Mouse (Mus musculus): ENCODE data around the gene Tha1.

The Tha1 gene

DNA sequence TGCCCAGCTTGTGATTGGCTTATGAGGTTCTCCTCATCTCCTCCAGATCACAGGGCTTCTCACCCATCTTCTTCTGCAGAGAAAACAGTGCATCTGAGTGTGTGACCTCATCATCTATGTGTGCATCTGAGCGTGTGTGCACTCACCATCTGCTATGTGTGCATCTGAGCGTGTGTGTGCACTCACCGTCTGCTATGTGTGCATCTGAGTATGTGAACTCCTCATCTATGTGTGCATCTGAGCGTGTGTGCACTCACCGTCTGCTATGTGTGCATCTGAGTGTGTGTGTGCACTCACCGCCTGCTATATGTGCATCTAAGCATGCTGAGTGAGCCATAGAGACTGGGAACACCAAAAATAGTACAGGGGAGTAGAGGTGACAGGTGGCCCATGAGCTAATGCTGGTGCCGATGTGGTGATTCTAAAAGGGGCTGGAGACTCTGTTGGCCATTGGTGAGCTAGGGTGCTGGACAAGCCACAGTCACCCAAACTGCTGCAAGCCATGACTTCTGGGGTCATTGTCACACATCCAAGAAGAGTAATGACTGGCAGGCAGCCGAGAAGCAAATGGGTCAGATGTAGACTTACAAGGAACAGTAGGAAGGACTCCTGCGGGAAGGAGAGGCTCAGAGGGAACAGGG lies 7.2 kb upstream of the Tha1 start:
- DNase-seq, result no peak

DNA sequence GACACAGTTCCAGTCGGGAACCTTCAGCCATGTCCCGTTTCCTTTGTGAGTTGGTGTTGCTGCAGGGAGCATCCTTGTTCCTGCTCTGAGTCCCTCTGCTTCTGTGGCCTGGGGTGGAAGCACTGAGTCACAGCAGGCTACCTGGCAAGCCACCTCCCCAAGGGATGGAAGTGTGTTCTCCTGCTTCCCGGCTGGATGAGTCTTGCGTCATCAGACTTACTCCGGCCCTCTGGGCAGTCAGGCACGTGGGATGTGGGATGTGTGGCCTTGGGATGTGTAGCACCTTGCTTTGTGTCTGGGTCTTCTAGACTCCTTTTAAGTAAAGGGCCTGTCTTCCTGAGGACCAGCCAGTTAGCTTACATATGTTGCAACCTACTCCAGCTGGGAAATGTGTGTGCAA lies 6.4 kb upstream of the Tha1 start:
- DNase-seq, result no peak

DNA sequence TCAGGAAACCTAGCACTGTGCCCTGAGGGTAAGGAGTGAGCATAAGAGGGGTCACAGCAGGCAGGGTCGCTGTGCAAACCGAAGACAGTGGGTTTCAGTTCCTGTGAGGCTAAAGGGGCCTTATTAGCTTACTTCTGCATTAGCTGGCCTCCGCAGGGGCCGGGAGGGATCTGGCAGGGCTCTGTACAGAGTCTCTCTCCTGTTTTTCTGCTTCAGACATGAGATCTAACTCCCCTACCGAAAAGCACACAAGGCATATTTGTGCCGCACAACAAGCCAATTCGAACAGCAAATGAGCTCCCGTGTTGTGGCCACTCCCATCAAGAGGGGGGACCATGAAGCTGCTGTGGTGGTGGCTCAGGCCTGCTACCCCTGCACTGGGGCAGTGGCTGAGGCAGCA lies 5.6 kb upstream of the Tha1 start:
- no peak for DNase-seq

DNA sequence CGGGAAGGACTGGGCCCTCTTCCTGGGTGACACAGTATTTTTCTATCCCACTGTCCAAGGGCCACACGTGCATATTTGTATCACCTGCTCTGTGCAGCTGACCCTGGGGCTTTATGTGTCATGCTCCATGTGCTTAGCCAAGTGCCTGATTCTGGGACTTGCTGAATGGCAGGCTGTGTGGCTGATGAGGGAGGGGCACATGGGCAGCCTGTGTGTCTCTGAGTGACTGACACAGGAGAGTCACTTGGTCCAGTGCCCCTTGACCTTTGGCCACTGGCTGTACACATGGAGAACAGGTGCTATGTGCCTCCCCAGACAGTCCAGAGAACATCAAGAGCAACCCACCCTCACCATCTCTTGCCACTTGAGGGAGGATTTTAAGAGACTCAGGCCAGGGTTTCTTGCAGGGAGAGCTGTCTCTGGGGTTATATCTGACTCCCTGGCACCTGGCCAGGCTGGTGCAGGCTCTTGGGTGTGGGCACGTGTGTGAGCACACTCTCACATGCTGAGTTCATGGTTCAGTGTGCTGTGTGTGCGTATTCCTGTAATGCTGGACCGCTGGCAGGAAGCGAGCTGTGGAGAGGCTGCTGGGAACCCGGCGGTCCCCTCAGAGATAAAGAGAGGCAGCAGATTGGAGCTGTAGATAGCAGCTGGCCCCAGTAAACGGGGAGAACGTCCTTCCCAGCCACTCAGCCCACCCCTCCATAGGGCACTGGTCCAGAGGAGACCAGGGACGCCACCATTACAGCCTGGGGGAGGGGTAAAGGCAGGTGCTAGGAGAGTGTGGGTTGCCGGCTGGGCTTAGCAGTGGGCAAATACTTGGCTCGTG lies 4.8 kb upstream of the Tha1 start:
- peak; percentile 67 for DNase-seq

DNA sequence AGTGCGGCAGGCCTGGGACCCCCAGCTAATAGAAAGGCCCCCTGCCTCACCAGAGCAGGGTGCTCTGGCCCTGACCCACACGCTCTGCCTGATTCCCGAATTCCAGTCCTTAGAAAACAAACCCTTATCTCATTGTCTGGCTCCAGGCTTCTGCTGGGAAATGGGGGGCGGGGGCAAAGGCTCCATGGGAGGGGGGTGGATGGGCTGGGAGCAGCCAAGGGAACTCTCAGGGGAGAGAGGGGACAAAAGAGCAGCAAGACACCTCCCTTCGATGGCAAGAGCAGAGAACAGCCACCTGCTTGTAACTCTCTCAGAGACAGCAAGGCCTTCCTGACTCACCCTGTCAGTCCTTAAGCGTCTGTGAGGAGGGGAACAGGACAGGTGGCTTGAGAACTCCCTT lies 2.4 kb upstream of the Tha1 start:
- no peak for DNase-seq

DNA sequence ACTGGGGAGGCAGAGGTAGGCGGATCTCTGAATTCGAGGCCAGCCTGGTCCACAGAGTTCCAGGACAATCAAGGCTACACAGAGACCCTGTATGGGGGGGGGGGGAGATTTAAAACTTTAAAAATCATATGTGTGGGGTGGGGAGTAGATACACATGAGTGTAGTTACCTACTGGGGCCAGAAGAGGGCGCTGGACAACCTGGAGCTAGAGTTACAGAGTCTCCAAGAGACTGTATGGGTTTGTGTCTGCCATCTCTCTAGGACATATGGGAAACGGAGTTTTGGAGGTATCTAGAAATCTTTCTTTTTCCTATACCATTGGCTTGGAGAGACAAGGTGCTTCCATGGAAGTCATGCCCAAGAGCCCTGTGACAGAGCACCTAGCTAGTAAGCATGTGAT lies 1.1 kb upstream of the Tha1 start:
- DNase-seq, result no peak

DNA sequence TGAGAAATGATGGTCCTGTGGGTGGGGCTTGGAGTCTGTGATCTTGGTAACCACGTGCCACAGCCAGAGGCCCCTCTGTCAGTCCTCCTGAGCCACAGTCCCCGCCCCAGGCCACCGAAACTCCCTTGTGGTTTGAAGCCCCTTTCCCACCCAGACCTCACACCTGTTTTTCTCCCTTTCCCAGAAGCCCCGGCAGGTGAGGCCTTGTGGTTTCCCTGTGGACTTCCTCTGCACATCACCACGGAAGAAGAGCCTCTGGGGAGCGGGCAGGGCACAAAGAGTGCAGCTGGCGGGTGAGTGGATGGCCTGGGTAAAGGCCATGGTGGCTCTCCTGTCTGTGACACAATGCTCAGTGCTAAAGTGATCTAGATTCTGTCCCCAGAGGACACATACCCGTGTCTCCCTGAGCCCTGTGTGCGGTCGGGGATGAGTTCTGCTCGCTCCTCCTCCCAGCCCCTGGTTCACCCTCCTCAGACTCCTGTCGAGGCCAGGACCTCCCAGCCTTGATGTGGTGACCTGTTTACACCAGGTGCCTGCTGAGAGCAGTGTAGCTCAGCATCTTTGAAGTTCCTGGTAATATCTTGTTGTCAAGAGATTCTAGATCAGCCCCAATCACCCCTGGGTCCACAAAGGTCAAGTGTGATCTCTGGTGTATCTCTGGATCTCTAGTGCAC lies 1.2 kb downstream of the Tha1 start:
- DNase-seq, result peak; percentile 39

DNA sequence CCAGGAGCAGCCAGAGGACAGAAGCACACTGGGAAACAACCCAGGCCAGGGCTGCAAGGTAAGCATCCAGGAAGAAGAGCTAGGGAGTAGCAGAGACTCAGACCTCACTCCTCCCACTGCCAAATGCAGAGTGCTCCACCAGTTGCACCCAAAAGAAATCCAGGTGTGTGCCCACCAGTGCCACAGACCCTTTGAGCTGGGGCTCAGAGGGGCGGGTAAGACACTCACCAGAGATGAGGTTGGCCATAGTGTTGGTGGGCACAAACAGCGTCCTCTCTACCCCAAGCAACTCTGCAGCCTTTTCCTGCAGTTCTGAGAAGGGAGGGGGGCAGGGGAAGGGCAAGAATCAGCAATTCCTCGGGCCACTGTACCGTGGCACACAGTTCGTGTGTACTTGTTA lies 1.9 kb downstream of the Tha1 start:
- DNase-seq, result no peak

DNA sequence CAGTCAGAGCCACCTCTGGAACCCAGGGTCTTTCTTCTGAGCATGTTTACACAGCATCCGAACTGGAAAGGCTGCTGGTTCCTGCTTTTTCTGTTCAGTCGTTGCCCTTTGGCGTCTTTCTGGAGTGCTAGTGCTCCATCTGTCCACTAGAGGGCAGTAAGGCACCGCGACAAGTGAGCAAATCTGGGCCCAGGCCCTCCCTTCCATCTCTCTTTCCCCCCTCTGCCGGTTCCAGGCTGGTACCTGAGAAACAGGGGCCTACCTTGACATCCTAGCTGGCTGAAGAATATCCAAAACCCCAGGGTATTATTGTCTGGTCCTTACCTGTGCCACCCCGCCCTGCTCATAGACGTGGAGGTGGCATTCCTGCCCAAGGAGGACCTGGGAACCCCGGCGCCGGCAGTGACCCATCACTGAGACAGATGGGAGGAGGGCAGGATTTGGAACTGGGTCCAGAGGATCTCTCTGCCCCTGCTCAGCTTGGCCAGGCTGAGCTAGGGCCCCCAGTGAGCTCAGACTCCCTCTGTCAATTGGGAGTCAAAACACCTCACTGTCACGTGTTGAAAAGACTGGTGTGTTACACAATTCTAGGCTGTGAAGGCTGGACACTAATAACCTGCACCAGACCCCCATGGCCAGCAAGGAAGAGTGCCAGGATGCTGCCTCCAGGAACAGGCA lies 2.5 kb downstream of the Tha1 start:
- DNase-seq, result peak; percentile 84

DNA sequence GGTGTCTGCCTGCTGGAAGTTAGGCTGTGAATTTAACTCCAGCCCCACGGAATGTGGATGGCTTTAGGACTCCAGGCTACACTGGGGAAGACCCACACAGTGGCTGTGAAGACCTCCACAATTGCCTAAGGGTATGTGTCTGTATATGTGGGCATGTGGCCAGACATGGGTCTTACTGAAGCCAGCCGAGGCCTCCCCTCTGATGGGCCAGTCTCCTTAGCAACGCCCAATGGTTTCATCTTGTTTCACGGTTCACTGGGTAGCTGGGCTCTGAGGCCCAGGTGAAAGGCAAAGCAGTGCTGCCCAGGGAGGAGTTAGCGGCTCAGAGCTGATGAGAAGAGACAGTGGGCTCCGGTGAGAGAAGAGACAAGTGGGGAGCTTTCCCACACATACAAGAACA lies 7.3 kb downstream of the Tha1 start:
- no peak for DNase-seq

DNA sequence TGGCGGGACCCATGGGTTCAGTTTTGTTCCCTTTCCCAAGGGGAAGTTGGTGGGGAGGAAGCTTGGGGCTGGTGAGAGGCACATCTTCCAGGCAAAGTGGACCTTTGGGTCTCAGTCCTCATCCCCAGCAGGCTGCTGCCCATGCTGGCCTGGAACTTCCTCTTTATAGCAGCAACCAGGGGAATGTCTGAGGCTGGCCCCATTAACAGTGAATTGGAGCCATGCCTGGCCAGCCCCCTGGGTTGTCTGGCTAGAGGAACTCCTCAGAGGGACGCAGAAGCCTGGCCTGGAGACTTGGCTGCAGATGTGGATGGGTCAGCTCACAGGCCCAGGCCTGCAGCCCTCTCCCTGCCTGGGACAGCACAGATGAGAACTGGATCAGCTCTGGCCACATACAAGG lies 8.5 kb downstream of the Tha1 start:
- DNase-seq, result no peak

DNA sequence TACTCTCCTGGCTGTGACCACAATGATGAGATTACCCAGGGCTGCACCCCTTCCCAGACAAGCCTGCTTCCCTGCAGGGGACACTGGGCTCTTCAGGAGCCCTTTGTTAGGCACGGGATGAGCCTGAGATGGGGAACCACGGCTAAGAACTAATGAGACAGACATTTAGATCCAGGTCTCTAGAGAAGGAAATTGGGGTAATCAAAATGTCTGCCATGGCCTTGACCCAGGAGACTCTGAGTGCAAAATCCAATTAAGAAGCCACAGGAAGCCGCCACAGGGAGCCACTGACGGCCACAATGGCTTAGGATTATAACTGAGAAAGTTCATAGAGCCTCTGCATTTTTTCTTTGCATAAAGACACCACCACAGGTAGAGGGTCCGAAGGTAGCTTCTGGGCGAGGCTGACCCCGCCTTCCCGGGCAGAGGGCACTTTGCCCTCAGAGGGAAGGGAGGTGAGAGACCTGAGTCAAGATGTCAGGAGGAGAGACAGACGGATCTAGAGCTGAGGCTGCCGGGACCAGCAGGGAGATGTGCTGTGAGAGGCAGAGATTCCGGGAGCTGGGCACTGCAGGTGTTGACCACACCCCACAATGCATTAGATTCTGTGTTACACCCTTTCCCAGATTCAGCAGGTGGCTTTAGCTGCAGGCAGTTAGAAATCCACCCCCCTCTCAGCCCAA lies 10.0 kb downstream of the Tha1 start:
- DNase-seq, result no peak

DNA sequence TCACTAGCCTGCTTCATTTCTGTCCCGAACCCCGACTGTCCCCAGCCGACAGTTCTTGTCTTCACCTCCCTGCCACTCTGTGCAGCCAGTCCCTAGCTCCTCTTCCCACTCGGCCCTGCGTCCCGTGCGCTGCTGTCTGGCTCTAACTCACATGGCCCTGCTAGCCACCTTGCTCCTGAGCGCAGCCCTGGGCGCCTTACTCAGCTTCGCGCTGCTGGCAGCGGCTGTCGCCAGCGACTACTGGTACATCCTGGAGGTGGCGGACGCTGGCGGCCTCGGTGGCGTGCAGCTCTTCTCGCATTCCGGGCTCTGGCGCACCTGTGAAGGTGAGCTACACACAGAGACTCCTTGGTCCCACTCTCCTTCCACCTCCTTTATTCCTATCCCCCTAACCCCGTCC lies 12.7 kb downstream of the Tha1 start, which contains the start of gene Tmem235:
Gene Tmem235 (plus strand): TSS at position 152 of the 400 bp plus-strand sequence.
- no peak for DNase-seq

DNA sequence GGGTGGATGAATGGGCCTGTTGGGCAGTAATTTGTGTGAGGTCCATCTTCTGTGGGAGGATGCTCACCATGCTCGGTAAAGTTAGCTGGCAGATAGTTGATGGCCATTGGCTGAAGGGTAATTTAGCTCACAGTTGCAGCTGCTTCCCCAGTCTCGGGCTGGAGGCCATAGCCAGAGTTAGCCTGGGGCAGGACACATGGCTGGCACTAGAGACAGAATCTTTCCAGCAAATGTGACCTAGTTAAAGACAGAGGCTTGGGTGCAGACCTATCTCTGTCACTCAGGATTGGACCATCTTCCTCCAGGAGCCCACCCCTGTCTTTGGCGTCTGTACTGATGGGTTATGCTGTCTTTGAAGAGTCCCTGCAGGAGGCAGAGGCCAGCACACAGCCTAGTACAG lies 14.9 kb downstream of the Tha1 start:
- DNase-seq, result no peak

DNA sequence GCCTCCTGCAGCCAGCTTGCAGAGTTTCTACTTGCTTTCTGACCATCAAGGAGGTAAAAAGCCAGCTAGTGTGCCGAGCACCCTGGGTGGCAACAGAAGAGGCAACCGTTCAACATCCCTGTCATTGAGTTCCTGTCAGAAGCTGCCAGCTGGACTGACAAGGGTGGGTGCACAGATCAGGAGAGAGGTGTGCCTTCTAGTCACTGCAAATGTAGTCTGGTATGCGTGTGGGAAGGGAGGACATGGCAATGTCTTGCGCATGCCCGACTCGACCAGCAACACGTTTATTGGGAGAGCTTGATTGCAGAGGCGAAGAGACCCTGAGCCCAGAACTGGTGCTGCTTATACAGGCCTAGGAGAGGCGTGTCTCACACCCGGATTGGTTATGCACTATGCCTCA lies 15.8 kb downstream of the Tha1 start:
- no peak for DNase-seq

DNA sequence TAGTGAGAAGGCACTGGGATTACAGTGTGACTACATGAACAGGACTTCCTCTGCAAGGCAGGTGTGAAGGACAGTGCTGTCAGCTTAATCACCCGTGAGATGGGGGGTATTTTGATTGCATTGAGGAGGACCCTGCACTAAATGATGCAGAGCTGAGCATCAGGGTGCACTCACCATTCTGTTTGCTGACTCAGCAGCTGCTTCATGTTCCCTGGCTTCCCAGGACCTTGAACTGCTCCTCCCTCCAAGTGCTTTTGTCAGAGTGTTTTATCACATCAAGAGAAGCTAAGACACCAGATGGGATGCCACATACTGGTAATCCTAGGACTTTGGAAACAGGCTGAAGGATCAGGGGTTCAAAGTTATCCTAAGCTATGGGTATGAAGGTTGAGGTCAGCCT lies 17.3 kb downstream of the Tha1 start:
- DNase-seq, result no peak

DNA sequence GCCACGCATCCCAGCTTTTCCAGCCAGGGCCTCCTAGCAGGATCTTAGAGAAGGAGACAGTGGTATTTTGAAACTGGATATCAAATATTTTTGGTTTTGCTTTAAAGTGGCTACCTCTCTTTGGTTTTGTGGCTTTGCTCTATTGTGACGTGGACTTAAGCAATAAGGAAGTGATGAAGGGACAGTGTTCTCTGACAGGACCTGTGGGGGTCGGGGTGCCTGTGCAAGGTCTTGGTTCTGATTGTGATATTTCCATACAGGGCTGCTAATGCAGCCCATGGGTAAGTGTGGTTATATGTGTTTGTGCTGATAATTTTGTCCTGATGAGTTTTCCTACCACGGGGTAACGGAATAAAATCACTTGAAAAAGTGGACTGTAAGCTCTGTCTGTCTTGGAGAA lies 17.9 kb downstream of the Tha1 start:
- no peak for DNase-seq

DNA sequence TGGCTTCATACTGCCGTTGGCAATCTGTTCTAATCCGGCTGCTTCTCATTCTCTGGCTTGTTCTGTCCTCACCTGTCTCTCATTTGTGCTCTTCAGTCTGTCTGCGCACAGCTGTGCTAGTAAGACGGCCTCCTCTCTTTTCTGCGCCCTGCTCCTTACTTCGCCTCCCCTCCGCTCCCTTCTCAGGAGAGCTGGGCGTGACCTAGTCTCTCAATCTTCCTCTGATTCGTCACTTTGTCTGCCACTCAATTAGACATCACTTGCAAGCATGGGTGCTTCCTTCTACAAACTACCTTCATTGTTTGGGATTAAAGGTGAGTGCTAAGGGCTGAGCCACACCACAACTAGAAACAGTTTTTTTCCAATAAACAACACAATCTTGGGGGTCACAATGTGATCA lies 19.0 kb downstream of the Tha1 start:
- DNase-seq, result no peak

DNA sequence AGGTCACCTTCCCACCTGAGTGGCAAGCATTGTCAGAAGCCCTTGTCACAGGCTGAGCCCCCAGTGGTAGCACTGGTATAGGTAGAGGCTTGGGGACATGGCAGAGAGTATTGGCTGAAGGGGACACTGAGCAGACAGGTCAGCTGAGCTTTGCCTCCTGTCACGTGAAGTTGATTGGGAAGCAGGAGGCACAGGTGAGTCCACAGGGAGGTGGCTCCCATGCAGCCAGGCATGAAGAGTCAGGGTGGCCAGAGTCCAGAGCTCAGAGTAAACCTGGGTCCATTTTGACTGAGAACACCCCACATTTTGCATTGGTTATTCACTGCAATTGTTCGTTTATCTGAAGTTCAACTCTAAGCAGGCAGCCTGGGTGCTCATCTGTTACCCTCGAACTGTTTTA lies 20.4 kb downstream of the Tha1 start:
- DNase-seq, result no peak

DNA sequence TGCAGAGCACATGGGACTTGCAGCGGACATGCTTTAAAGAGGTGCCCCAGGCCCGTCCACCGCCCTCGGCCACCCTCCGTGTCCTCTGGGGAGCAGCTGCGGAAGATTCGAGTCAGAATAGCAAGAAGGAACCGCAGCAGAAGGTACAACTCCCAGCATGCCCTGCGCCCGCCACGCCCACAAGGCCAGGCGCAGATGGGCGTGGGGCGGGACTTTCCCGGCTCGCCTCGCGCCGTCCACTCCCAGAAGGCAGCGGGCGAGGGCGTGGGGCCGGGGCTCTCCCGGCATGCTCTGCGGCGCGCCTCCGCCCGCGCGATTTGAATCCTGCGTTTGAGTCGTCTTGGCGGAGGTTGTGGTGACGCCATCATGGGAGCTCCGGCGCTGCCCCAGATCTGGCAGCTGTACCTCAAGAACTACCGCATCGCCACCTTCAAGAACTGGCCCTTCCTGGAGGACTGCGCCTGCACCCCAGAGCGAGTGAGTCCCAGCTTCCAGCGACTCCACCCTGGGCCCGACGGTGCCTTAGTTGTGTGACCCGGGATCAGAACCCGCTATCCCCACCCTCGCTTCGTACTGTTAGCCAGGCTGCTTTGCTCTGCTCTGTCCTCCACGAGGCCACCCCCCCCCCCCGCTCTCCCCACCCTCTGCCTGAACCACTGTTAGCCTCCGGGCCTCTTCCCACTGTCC lies 24.2 kb downstream of the Tha1 start, which contains the start of gene Birc5:
Gene Birc5 (plus strand): TSS at position 267 of the 687 bp plus-strand sequence.
- DNase-seq, result peak; percentile 97

DNA sequence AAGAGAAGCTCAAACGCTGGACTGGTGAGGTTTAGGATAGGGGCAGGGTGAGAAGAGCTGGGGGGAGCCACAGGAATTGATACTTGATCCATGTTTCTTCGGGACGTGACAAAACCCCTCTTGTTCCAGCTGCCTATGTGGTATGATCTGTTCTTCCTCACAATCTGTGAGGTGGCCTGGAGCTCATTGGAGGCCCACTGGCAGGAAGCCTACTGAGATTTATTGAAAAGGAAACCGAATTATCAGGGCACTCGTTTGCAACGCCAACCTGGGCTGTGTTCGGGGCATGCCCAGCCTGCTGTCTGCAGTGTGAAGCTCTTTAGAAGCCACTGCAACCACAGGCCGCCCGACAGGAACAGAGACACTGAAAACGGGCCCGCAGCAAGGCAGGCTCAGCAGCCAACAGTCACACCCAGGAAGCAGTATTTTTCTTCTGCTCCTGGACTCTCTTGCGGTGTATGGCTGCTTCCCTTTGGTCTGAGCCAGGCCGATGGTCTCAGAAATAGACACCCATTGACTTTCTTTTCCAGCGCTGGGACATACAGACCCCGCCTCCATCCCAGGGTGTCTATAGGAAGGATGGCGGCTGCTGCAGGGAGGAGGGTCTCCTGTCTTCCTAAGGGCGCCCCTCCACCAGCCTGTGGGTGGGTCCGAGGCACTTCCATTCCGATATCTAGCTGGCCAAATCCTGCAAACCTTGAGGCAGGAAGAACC lies 24.9 kb downstream of the Tha1 start:
- DNase-seq, result peak; percentile 54
